Mouse (Mus musculus): ENCODE results near the gene B4galt2. TPM values are rescaled to one million over a fixed set of nuclear protein-coding genes. Genes with fewer than 3 reads are reported as not detected.
A peak's percentile ranks its signal among the peaks of the same experiment; 100 is the strongest.

B4galt2 gene
- total RNA-seq, 2 experiments from 2014 or later = 60.4 to 65.2 TPM

GRCm38 (mm10) chr4:117836204-117836767, 47.0 kb downstream of the B4galt2 start:
- peak; percentile 80 to 90 for DNase-seq (ENCODE audit: low spot score in 2 of 2)

- DNase-seq (ENCODE audit: low spot score in 2 of 2) = peak; percentile 52 to 76
Observed at GRCm38 (mm10) chr4:117835531-117836111, 47.7 kb downstream of the B4galt2 start.

- DNase-seq (ENCODE audit: low spot score in 2 of 2) = peak; percentile 44 to 45
Observed at GRCm38 (mm10) chr4:117834845-117835530, 48.3 kb downstream of the B4galt2 start.

GRCm38 (mm10) chr4:117834457-117834844, 48.8 kb downstream of the B4galt2 start, which contains the start of gene Slc6a9:
Gene Slc6a9 (plus strand): TSS chr4:117834506.
- DNase-seq (ENCODE audit: low spot score in 2 of 2) = no peak

GRCm38 (mm10) chr4:117831920-117832691, 51.2 kb downstream of the B4galt2 start:
- DNase-seq (ENCODE audit: low spot score in 2 of 2) = no peak

GRCm38 (mm10) chr4:117831499-117831898, 51.8 kb downstream of the B4galt2 start:
- no peak for DNase-seq (ENCODE audit: low spot score in 2 of 2)

- no peak for DNase-seq (ENCODE audit: low spot score in 2 of 2)
Observed at GRCm38 (mm10) chr4:117830801-117831200, 52.5 kb downstream of the B4galt2 start.

- DNase-seq (ENCODE audit: low spot score in 2 of 2) = no peak
Observed at GRCm38 (mm10) chr4:117830124-117830551, 53.1 kb downstream of the B4galt2 start.

GRCm38 (mm10) chr4:117829260-117830123, 53.8 kb downstream of the B4galt2 start:
- DNase-seq (ENCODE audit: low spot score in 2 of 2) = peak in 1 of 2 experiments; percentile 69

- no peak for DNase-seq (ENCODE audit: low spot score in 2 of 2)
Observed at GRCm38 (mm10) chr4:117828572-117829145, 54.6 kb downstream of the B4galt2 start.

Other genes with a start within 250 kb of the B4galt2 start
- gene Dmap1, start 201.2 kb downstream of the B4galt2 start, total RNA-seq (2021) = 10 to 100 TPM; 37.5 to 38.2 TPM
- gene Gm12845, start 159.1 kb downstream of the B4galt2 start, total RNA-seq (2021) = not detected
- not detected for gene Klf17, start 117.8 kb downstream of the B4galt2 start, total RNA-seq (2021)
- gene Slc6a9, start 49.0 kb downstream of the B4galt2 start, total RNA-seq (2021) = 10 to 100 TPM; 35.3 to 37.4 TPM
- gene Ccdc24, start 10.9 kb downstream of the B4galt2 start, total RNA-seq (2021) = under 1 TPM; 0.28 to 0.72 TPM
- gene Atp6v0b, start 3.8 kb upstream of the B4galt2 start, total RNA-seq (2021) = 100 to 1,000 TPM; 398 to 399 TPM
- 10 to 100 TPM; 11.2 TPM for gene Dph2, start 8.5 kb upstream of the B4galt2 start, total RNA-seq (2021)
- gene Ipo13, start 31.5 kb upstream of the B4galt2 start, total RNA-seq (2021) = 100 to 1,000 TPM; 135 to 143 TPM
- gene Artn, start 46.3 kb upstream of the B4galt2 start, total RNA-seq (2021) = 1 to 10 TPM; 1.4 to 1.7 TPM

All from layer of hippocampus, adult 18-20 months (tissue).